Mouse (Mus musculus): Measurements from ENCODE around the gene Tubb2a.

Tubb2a gene

GRCm38 (mm10) chr13:34054391-34054790 is 23.4 kb downstream of the Tubb2a start:
- DNase-seq (ENCODE audit: low read depth, low spot score), result no peak

GRCm38 (mm10) chr13:34053673-34054282 is 24.0 kb downstream of the Tubb2a start:
- no peak for DNase-seq (ENCODE audit: low read depth, low spot score)

- peak; percentile 71 for DNase-seq (ENCODE audit: low read depth, low spot score)
These were observed 26.1 kb downstream of the Tubb2a start for GRCm38 (mm10) chr13:34051692-34052091.

- no peak for DNase-seq (ENCODE audit: low read depth, low spot score)
These were observed 27.3 kb downstream of the Tubb2a start for GRCm38 (mm10) chr13:34050479-34050878.

- no peak for DNase-seq (ENCODE audit: low read depth, low spot score)
These were observed 30.3 kb downstream of the Tubb2a start for GRCm38 (mm10) chr13:34047526-34047925.

- DNase-seq (ENCODE audit: low read depth, low spot score), result peak; percentile 84
These were observed 31.3 kb downstream of the Tubb2a start for GRCm38 (mm10) chr13:34046421-34047012.

- no peak for DNase-seq (ENCODE audit: low read depth, low spot score)
These were observed 32.1 kb downstream of the Tubb2a start for GRCm38 (mm10) chr13:34045511-34046249.

- DNase-seq (ENCODE audit: low read depth, low spot score), result no peak
These were observed 34.0 kb downstream of the Tubb2a start for GRCm38 (mm10) chr13:34043716-34044393.

- no peak for DNase-seq (ENCODE audit: low read depth, low spot score)
These were observed 37.7 kb downstream of the Tubb2a start for GRCm38 (mm10) chr13:34040091-34040490.

GRCm38 (mm10) chr13:34038901-34039341 is 38.9 kb downstream of the Tubb2a start:
- DNase-seq (ENCODE audit: low read depth, low spot score), result no peak

- DNase-seq (ENCODE audit: low read depth, low spot score), result peak; percentile 51
These were observed 39.8 kb downstream of the Tubb2a start for GRCm38 (mm10) chr13:34038056-34038432.

- DNase-seq (ENCODE audit: low read depth, low spot score), result peak; percentile 94
These were observed 40.4 kb downstream of the Tubb2a start, which contains the start of gene Bphl for GRCm38 (mm10) chr13:34037172-34038055. Bphl (plus strand) TSS chr13:34037597.

GRCm38 (mm10) chr13:34036726-34037125 is 41.1 kb downstream of the Tubb2a start:
- no peak for DNase-seq (ENCODE audit: low read depth, low spot score)

- no peak for DNase-seq (ENCODE audit: low read depth, low spot score)
These were observed 42.4 kb downstream of the Tubb2a start for GRCm38 (mm10) chr13:34035424-34035823.

GRCm38 (mm10) chr13:34032041-34032440 is 45.8 kb downstream of the Tubb2a start:
- DNase-seq (ENCODE audit: low read depth, low spot score), result no peak

Measured in A20 (cell line).